Mouse (Mus musculus): Measurements from ENCODE around the gene Cel.

GRCm38 (mm10) chr2:28601720-28602590 is 38.8 kb upstream of the Cel start:
- TF ChIP-seq POLR2A (IDR thresholded peaks at IDR 0.05; ENCODE audit: borderline replicate concordance, insufficient read depth, low read length) (no peak), CTCF (IDR thresholded peaks at IDR 0.05; ENCODE audit: borderline replicate concordance, insufficient read depth, low read depth, low read length) (no peak)
